Mouse (Mus musculus) adrenal gland, adult 18-20 months (tissue): ENCODE data around the gene Nrxn2. TPM values are rescaled to one million over a fixed set of nuclear protein-coding genes. Genes with fewer than 3 reads are reported as not detected.

Experiments used
- DNase-seq, 2 experiments: peaks; one replicate each; pipeline ENCODE4 v3.0.0; 2021 to 2022; ENCODE audit warnings: low spot score in 2 of 2
- total RNA-seq, 2 experiments: library from RNA; stranded (reverse); gene quantifications; 1 replicate in 1 of 2; 2 replicates in 1 of 2; pipeline ENCODE4 v1.2.3; 2021

The Nrxn2 gene
- total RNA-seq, 2 experiments from 2014 or later, result 6.8 to 7.4 TPM

- DNase-seq, result peak in 1 of 2 experiments; percentile 21
Observed at GRCm38 (mm10) chr19:6389803-6390202, 28.7 kb upstream of the Nrxn2 start.

- no peak for DNase-seq
Observed at GRCm38 (mm10) chr19:6390251-6390650, 28.3 kb upstream of the Nrxn2 start.

GRCm38 (mm10) chr19:6392743-6393393 is 25.7 kb upstream of the Nrxn2 start:
- DNase-seq, result no peak

GRCm38 (mm10) chr19:6393637-6394036 is 24.9 kb upstream of the Nrxn2 start:
- DNase-seq, result no peak

GRCm38 (mm10) chr19:6396237-6396636 is 22.3 kb upstream of the Nrxn2 start:
- DNase-seq, result no peak

DNA sequence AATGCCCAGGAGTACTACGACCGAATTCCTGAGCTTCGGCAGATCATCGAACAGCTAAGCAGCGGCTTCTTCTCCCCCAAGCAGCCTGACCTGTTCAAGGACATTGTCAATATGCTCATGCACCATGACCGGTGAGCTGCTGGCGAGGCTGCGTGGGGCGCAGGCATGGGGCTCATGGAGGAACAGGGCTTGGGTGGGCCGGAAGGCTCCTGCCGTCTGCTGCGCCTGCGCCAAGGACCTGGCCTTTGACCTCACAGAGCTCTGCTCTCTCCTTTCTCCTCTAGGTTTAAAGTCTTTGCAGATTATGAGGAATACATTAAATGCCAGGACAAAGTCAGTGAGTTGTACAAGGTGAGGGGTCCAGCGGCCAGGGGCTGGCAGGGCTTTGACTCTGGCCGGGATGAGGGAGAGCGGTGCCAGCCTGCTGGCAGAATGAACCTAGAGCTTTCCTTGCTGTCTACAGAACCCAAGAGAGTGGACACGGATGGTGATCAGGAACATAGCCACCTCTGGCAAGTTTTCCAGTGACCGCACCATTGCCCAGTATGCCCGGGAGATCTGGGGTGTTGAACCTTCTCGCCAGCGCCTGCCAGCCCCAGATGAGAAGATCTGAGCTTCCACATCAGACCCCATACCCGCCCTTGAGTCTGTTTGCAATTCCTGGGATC is 20.8 kb upstream of the Nrxn2 start:
- peak in 1 of 2 experiments; percentile 22 for DNase-seq

DNA sequence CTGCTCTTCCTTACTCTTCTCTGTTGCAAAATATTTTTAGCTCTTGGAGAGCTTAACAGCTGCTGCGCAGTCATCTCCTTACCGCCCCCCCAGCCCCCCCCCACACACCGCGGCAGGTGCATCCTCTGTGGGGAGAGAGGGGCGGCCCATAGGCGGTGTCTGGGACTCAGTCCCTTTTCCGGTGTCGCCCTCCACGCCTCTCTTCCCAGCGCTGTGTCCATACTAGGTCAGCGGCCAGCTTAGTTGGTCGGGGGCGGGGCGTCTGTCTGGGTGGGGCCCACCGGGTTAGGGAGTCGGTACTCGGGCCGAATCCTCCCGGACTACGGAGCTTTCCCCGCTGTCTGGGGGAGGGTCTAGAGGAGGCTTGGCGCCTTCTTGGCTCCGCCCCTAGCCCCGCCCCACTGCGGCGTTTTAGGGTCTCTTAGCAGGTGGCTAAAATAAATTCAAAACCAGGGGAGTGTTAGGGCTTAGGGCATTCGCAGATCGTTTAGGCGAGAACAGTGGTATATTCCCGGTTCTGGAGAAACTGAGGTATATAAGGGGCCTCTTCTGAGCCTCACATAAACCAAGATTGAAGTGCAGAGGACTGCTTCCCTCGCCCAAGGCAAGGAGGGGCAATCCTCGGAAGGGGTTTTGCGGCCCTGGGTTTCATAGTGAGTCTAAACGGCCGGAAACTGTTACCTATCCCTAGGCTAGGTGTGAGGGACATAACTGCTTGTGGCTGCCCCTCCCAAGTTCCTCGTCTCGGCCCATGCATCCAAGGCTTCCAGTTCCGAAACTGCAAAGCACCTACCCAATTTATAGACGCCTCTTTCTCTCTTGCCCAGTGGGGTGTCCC is 19.9 kb upstream of the Nrxn2 start:
- peak in 1 of 2 experiments; percentile 63 for DNase-seq

GRCm38 (mm10) chr19:6399285-6400095 is 19.0 kb upstream of the Nrxn2 start, which contains the start of gene Rasgrp2:
Gene Rasgrp2 (plus strand): TSS chr19:6399340.
- peak; percentile 45 to 64 for DNase-seq

DNA sequence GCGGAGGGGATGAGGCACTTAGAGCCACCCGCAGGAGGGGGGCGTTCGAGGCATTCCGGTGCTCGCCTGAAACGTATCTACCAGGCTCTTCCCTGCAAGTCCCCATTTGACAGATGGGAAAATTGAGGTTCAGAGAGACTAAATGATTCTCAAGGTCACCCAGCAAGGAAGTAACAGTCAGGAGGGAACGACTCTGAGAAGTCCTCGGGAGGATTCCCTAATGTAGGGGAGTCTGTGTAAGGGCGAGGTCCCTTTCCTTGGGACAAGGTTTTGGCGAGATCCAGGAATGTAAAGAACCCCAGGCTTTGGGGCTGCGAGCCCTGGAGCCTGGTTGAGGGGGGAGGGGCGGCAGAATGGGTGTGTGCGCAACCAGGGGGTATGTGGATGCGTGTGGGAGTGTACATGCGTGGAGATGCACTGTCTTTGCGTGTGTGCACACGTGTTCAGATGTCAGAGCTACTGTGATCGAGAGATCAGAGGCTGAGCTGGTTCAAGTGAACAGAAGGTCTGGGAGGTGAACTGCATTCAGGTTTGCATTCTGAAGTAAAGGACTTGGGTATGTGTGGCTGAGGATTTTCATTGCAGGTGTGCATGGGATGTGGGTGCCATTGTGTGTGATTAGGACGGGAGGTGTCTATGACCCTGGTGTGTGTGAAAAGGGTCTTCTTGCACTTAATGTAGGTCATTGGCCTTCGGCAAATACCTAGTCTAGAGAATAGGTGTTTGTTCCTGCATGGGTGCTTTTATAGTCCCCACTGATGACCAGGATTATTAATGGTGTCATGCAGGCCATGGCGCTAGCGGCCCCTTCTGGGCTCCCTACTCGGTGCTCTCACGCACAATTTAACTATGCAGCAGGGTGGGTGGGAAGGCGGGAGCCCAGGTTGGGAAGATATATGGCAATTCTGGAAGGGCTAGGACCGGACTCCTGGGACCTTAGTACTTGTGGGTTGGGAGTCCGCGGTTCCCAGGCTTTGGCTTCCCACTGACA is 18.1 kb upstream of the Nrxn2 start:
- DNase-seq, result no peak

DNA sequence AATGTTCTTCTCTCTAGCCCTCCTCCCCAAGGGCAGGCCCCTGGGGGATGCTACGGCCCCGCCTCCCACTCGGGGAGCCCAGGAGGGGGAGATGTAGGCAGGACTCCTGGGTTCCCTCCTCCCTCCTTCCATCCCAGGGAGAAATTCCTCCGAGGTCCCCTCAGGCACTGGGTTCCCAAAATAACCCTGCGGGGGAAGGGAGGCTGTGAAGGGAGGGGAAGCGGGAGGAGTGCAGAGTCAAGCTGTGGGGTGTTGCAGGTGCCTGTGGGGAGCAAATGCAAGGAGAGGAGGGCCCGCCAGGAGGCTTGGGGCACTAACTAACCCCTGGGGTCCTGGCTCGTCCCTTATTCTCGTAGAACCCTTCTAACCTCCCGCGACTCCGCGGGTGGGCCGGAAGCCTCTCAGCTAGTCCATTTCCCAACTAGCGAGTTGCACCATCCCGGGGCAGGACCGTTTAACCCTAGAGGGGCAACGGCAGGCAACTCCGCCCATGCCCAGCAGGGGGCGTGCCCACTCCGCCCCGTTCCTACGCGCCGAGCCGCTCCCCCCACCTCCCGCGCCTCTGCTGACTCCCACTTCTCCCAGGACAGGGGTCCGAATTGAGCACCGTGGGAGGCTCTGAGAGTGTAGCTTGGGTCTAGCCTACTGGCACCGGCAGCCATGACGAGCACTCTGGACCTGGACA is 17.3 kb upstream of the Nrxn2 start:
- peak; percentile 78 to 87 for DNase-seq

- DNase-seq, result no peak
Observed at GRCm38 (mm10) chr19:6401951-6402350, 16.6 kb upstream of the Nrxn2 start.

DNA sequence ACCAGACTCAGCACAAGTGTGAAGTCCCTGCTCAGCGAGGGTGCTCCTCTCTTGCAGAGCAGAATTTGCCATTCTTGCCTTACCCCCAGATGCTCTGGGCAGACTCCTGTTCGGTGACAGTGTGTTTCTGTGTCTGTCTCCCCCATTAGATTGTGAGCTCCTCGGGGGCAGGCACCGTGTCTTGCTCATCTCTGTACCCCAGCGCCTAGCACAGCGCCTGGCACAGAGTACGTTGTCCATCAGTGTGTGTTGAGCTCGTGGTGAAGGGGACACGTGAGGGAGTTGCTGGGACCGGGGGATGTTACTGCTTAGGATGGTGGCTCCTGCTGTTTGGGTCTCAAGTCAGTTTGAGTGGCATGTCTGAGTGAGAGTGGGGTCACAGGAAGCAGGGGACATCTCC is 14.7 kb upstream of the Nrxn2 start:
- no peak for DNase-seq

GRCm38 (mm10) chr19:6405433-6405832 is 13.1 kb upstream of the Nrxn2 start:
- DNase-seq, result no peak

DNA sequence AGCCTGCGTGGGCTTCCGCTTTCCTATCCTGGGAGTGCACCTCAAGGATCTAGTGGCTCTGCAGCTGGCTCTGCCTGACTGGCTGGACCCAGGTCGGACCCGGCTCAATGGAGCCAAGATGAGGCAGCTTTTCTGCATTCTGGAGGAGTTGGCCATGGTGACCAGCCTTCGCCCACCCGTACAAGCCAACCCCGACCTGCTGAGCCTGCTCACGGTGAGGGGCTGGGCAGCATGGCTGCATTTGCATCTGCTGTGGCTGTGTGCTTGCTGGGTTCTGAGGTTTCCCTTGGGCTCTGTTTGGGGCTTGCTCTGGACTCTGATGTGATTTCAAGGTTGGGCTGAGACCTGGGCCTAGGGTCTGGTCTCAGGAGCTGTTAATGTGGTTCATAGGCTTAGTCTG is 11.4 kb upstream of the Nrxn2 start:
- DNase-seq, result no peak

- no peak for DNase-seq
Observed at GRCm38 (mm10) chr19:6407816-6408510, 10.6 kb upstream of the Nrxn2 start.

DNA sequence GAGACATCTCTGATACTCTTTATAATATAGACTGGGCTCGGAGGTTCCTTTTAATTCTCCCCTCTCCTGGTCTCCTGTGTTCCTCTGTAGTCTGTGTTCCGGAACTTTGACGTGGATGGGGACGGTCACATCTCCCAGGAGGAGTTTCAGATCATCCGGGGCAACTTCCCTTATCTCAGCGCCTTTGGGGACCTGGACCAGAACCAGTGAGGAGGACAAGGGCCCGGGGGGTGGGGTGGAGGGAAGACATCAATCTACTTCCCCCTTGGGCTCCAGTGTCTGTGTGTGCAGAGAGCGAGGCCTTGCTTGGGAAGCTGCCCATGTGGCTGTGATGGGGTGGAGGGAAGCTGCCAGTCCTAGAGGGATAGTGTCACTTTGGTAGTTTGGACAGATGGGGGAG is 9.8 kb upstream of the Nrxn2 start:
- no peak for DNase-seq

- no peak for DNase-seq
Observed at GRCm38 (mm10) chr19:6409176-6409575, 9.4 kb upstream of the Nrxn2 start.

DNA sequence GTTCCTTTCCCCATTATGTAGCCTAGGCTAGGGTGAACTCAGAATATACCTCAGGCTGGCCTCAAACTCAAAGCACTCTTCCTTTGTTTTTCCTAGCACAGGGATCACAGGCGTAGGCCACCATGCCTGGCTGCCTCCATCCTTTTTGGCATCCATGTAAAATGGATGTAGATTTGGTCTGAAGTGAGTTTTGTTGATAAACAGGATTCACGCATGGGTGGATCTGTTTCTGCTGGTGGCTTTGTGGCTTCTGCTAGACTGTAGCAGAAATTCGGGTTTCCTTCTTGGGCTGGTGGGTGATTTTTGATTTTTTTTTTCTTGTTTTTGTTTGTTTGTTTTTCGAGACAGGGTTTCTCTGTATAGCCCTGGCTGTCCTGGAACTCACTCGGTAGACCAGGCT is 8.6 kb upstream of the Nrxn2 start:
- DNase-seq, result no peak

DNA sequence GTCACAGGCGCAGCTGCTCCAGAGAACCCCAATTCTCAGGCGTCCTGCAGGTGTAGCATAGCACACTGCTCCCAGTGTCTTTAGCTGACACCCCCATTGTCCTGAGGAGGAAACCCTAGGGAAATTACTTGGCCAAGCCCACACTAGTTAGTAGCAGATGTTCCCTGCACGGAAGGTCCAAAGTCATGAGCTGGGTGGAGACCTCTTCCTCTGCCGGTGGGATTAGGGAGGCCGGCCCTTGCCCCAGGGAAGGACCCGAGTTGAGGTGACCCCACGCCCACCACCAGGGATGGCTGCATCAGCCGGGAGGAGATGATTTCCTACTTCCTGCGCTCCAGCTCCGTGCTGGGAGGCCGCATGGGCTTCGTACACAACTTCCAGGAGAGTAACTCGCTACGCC is 5.7 kb upstream of the Nrxn2 start:
- DNase-seq, result no peak
